Mouse (Mus musculus) cerebral cortex, adult 2 months (tissue): ENCODE results near the gene Gm2244.

Experiments used
- WGBS: fragments of 180-500 bp; shearing (Covaris S2); methylation state at CpG from one replicate; pipeline ENCODE4 v1.1.7; 2018; 5-methylcytosine and 5-hydroxymethylcytosine counted together

Gm2244 gene

GRCm38 (mm10) chr14:19549863-19550262, at the start of gene Gm2244:
TSS of gene Gm2244 (minus strand) at chr14:19549963.
- 87% methylated on average over 1 of the region's 3 CpGs for WGBS

- 2% methylated on average over 32 of the region's 62 CpGs for WGBS
Measured at GRCm38 (mm10) chr14:19584804-19585667, 35.3 kb upstream of the Gm2244 start, which contains the start of gene Gm2237. TSS of gene Gm2237 (minus strand) at chr14:19585135.
